Mouse (Mus musculus) effector memory CD4-positive, alpha-beta T cell, adult 5 months (primary cell): Measurements from ENCODE around the gene Casp14. TPM values are rescaled to one million over a fixed set of nuclear protein-coding genes. Genes with fewer than 3 reads are reported as not detected.

Experiments used
- polyA plus RNA-seq: library from polyadenylated mRNA; unstranded; fragments of 100-300 nt; shearing (Covaris generic); gene quantifications from one replicate; pipeline ENCODE4 v1.2.1, GENCODE M21; 2017

The Casp14 gene
- not detected for polyA plus RNA-seq

GRCm38 (mm10) chr10:78718056-78718455, at the start of gene Casp14:
Gene Casp14, minus strand, starts transcription at chr10:78718294.

GRCm38 (mm10) chr10:78752452-78753191, 34.5 kb upstream of the Casp14 start, which contains the start of gene Ccdc105:
Gene Ccdc105, minus strand, starts transcription at chr10:78753065.

Other genes with a start within 250 kb of the Casp14 start
- gene Olfr1358, start 200.9 kb downstream of the Casp14 start, polyA plus RNA-seq, result not detected
- gene Ilvbl, start 143.9 kb downstream of the Casp14 start, polyA plus RNA-seq, result 44.2 TPM
- not detected for gene Syde1, start 126.3 kb downstream of the Casp14 start, polyA plus RNA-seq
- not detected for gene Olfr1357, start 100.2 kb downstream of the Casp14 start, polyA plus RNA-seq
- not detected for gene Ccdc105, start 34.8 kb upstream of the Casp14 start, polyA plus RNA-seq
- not detected for gene Slc1a6, start 62.2 kb upstream of the Casp14 start, polyA plus RNA-seq
- 0.40 TPM for gene Olfr1356, start 133.9 kb upstream of the Casp14 start, polyA plus RNA-seq
- not detected for gene Olfr1355, start 157.2 kb upstream of the Casp14 start, polyA plus RNA-seq
- gene Olfr1354, start 194.9 kb upstream of the Casp14 start, polyA plus RNA-seq, result not detected
- gene Olfr8, start 232.3 kb upstream of the Casp14 start, polyA plus RNA-seq, result not detected
- gene Olfr1353, start 245.0 kb upstream of the Casp14 start, polyA plus RNA-seq, result not detected